Comparison of ENCODE assay signal across 22 mouse cellular contexts in the genomic region with DNA sequence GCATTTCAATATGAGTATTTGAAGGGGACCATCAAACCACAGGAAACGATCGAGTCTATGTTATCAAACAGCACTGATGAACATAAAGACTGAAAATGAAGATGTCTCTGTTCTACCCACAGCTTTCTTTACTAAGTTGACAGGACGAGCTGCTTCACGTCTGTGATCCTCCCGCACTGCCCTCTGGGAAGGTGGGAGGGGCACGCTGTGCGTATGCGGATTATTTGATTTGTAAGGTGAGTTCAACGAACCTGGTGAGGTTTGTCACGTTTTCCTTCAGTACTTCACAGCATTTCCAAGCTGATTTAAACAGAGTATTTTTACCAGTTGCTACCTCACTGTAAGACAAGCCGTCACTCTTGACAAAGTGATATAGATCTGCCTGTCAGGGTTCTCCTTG.
DNase-seq lines count a peak whose midpoint lies in the region; ATAC-seq and TF ChIP-seq lines count a peak whose summit lies in the region.
"Had no signal": no experiment of that assay in that cellular context is flagged by ENCODE, and none has a peak within 500 bp of the region (broad histone marks: within the 10 kb centered on the region; RNA-seq: fewer than 3 reads in every experiment).

No protein-coding gene starts in this region.

- 91% methylated on average over 11 of the region's 11 CpGs for WGBS in midbrain, embryonic 11.5 days
- WGBS in midbrain, embryonic 13.5 days: 92% methylated on average over 11 of the region's 11 CpGs

- ATAC-seq in midbrain, embryonic 11.5 days (ENCODE audit: low FRiP score): no peak
- ATAC-seq in midbrain, embryonic 13.5 days: no peak
- ATAC-seq: activated CD4-positive, CD25-positive, alpha-beta regulatory T cell, adult 4 months; CD4-positive, CD25-positive, alpha-beta regulatory T cell, adult 4 months; Patski had no signal

- H3K4me1 ChIP-seq in midbrain, embryonic 11.5 days (ENCODE audit: control insufficient read depth, insufficient read depth, low read length): no peaks in the 10 kb centered on the region
- no peaks in the 10 kb centered on the region for H3K4me1 ChIP-seq in midbrain, embryonic 13.5 days (replicated peaks)
- H3K4me1 ChIP-seq in testis, adult 2 months (ENCODE audit: control insufficient read depth, insufficient read depth, low read length): peaks cover 5% of the 10 kb centered on the region; the same call in 1 of the 2 replicates

- peak; percentile 75 for TF ChIP-seq POLR2A in testis, adult 2 months (IDR thresholded peaks at IDR 0.05; ENCODE audit: control insufficient read depth, low read depth, low read length)

- H3K9me3 ChIP-seq in midbrain, embryonic 11.5 days (ENCODE audit: control insufficient read depth, low read length): no peaks in the 10 kb centered on the region
- no peaks in the 10 kb centered on the region for H3K9me3 ChIP-seq in midbrain, embryonic 13.5 days

- no peak overlapping the region for H3K27ac ChIP-seq in midbrain, embryonic 11.5 days (ENCODE audit: low read depth, low read length)
- no peak overlapping the region for H3K27ac ChIP-seq in midbrain, embryonic 13.5 days
- H3K27ac ChIP-seq in testis, adult 2 months (ENCODE audit: control insufficient read depth, insufficient read depth, low read depth, low read length): peak overlapping the region; percentile 17; the same call in 1 of the 2 replicates

- peak; percentile 74 for DNase-seq in heart, adult 11 months
- no peak for DNase-seq in heart, postnatal 14 days
- peak; percentile 8 for DNase-seq in midbrain, embryonic 11.5 days (ENCODE audit: low spot score, missing footprints)
- no peak for DNase-seq in testis, postnatal 14 days (ENCODE audit: low spot score)
- DNase-seq in T-cell, adult 2 months (ENCODE audit: low spot score): peak; percentile 16
- DNase-seq in cerebellum, adult 11 months: no peak
- DNase-seq: adrenal gland, adult 2 months; adrenal gland, adult 8-10 months; adrenal gland, postnatal 10 days; adrenal gland, postnatal 14 days; adrenal gland, postnatal 25 days; adrenal gland, postnatal 36 days; B cell, adult 2 months; cerebellum, adult 11-12 months; cerebellum, adult 18-20 months; cerebellum, adult 2 months had no signal

- H3K4me3 ChIP-seq in midbrain, embryonic 11.5 days (ENCODE audit: low read depth, low read length): no peak overlapping the region
- no peak overlapping the region for H3K4me3 ChIP-seq in midbrain, embryonic 13.5 days (replicated peaks)
- H3K4me3 ChIP-seq in testis, adult 2 months (ENCODE audit: control insufficient read depth, low read depth, low read length): peak overlapping the region; percentile 69

- no peak for TF ChIP-seq CTCF in testis, adult 2 months (IDR thresholded peaks at IDR 0.05; ENCODE audit: control insufficient read depth, insufficient read depth, insufficient replicate concordance, low read depth, low read length)

- no peak overlapping the region for H3K4me2 ChIP-seq in midbrain, embryonic 11.5 days
- H3K4me2 ChIP-seq in midbrain, embryonic 13.5 days (replicated peaks): no peak overlapping the region

- no peaks in the 10 kb centered on the region for H3K27me3 ChIP-seq in midbrain, embryonic 11.5 days (ENCODE audit: control insufficient read depth, insufficient read depth, low read length)
- H3K27me3 ChIP-seq in midbrain, embryonic 13.5 days: no peaks in the 10 kb centered on the region
- H3K27me3 ChIP-seq in testis, adult 2 months (ENCODE audit: control insufficient read depth, insufficient read depth, low read length): no peaks in the 10 kb centered on the region
- H3K27me3 ChIP-seq: Patski had no signal

- intact Hi-C loops in heart, postnatal 14 days (cut with DNase I): no loop called here

- no peak overlapping the region for H3K9ac ChIP-seq in midbrain, embryonic 11.5 days (ENCODE audit: low read length)
- H3K9ac ChIP-seq in midbrain, embryonic 13.5 days (replicated peaks): no peak overlapping the region

- H3K36me3 ChIP-seq in midbrain, embryonic 11.5 days (ENCODE audit: control insufficient read depth, insufficient read depth, low read length): no peaks in the 10 kb centered on the region
- H3K36me3 ChIP-seq in midbrain, embryonic 13.5 days: no peaks in the 10 kb centered on the region
- no peaks in the 10 kb centered on the region for H3K36me3 ChIP-seq in testis, adult 2 months (ENCODE audit: control insufficient read depth, insufficient read depth, low read length)
- H3K36me3 ChIP-seq: G1E had no signal

Comparison
In these comparisons a context has a peak if more than half of its experiments do, and no peak if none do; other contexts are left out.
1. DNase-seq: peak in heart, adult 11 months (single experiment), midbrain, embryonic 11.5 days (single experiment) and T-cell, adult 2 months (single experiment); none in heart, postnatal 14 days (0 of 2), testis, postnatal 14 days (single experiment) and cerebellum, adult 11 months (single experiment).